Mouse (Mus musculus) common myeloid progenitor, adult 5-6 weeks (primary cell): ENCODE data around the gene Mllt10. TPM values are rescaled to one million over a fixed set of nuclear protein-coding genes. Genes with fewer than 3 reads are reported as not detected.

ENCODE experiments used
- ATAC-seq: replicated peaks from 2 replicates; pipeline ENCODE4 v1.8.0; 2016; ENCODE audit warnings: low read depth, mild to moderate bottlenecking, moderate TSS enrichment, inconsistent platforms; ENCODE audit not compliant: poor library complexity, severe bottlenecking
- total RNA-seq: library from RNA; stranded (forward); fragments of 200-1000, 187-1606 nt; gene quantifications from 2 replicates; pipeline ENCODE4 v1.2.3, GENCODE M21; 2017

Mllt10 gene
- total RNA-seq, 1 experiment from 2014 or later: 71.7 TPM

GRCm38 (mm10) chr2:18033166-18034108 is 21.6 kb upstream of the Mllt10 start:
- ATAC-seq: no peak

- no peak for ATAC-seq
Observed at GRCm38 (mm10) chr2:18034371-18035250, 20.4 kb upstream of the Mllt10 start.

GRCm38 (mm10) chr2:18037491-18037890 is 17.5 kb upstream of the Mllt10 start, which contains the start of gene A930004D18Rik:
Gene A930004D18Rik, minus strand, starts transcription at chr2:18037737.
- no peak for ATAC-seq

GRCm38 (mm10) chr2:18038141-18038752 is 16.8 kb upstream of the Mllt10 start:
- no peak for ATAC-seq

- ATAC-seq: no peak
Observed at GRCm38 (mm10) chr2:18038895-18039371, 16.1 kb upstream of the Mllt10 start.

- no peak for ATAC-seq
Observed at GRCm38 (mm10) chr2:18039566-18040290, 15.3 kb upstream of the Mllt10 start.

- ATAC-seq: no peak
Observed at GRCm38 (mm10) chr2:18040347-18041160, 14.5 kb upstream of the Mllt10 start.

- no peak for ATAC-seq
Observed at GRCm38 (mm10) chr2:18041199-18041885, 13.7 kb upstream of the Mllt10 start.

GRCm38 (mm10) chr2:18045143-18045780 is 9.8 kb upstream of the Mllt10 start:
- no peak for ATAC-seq

- ATAC-seq: no peak
Observed at GRCm38 (mm10) chr2:18045781-18046181, 9.3 kb upstream of the Mllt10 start.

GRCm38 (mm10) chr2:18046186-18046585 is 8.9 kb upstream of the Mllt10 start:
- no peak for ATAC-seq

- ATAC-seq: peak; percentile 57
Observed at GRCm38 (mm10) chr2:18046758-18047645, 8.0 kb upstream of the Mllt10 start.

- peak; percentile 37 for ATAC-seq
Observed at GRCm38 (mm10) chr2:18047646-18048452, 7.2 kb upstream of the Mllt10 start.

- ATAC-seq: no peak
Observed at GRCm38 (mm10) chr2:18048453-18049075, 6.5 kb upstream of the Mllt10 start, which contains the start of gene Skida1. Gene Skida1, minus strand, starts transcription at chr2:18049051.

- ATAC-seq: no peak
Observed at GRCm38 (mm10) chr2:18049279-18049821, 5.7 kb upstream of the Mllt10 start.
